Mouse (Mus musculus): ENCODE measurements at regions not wholly inside any gene's neighbourhood (a gene's known extent, or its start where the extent isn't known, plus 50 kb on each side); places are given as distances from the start of the nearest gene placed in this dataset.

DNA sequence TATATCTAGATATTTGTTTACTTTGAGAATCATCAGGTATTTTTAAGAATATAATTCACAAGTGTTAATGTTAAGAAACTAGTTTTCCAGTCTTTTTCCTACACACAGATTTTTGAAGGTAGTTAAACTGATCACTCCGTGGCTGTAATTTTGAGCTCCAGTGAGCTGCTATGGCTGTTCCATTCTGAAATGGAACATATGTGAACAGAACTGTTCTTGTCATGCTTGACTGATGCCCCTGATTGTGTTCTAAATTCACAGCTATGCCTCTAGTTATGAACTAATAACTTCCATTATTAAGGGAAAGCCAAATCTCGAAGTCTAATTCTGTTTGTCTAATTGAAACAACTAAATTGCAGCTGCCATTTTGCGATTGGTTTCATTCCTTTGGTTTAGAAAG is 404.5 kb upstream of the Fsip2 start:
- dilution Hi-C loops (cut with MboI; ENCODE audit: extremely low pct_ligation_motif_present, extremely low pct_unique_long_range_greater_than_20kb, low sequenced_read_pairs) (no loop called here), in situ Hi-C loops (cut with MboI; ENCODE audit: low pct_ligation_motif_present, low pct_unique_long_range_greater_than_20kb, low sequenced_read_pairs) (no loop called here)
- H3K4me1 ChIP-seq (ENCODE audit: control insufficient read depth in 1 of 2, insufficient read depth in 2 of 2), result no peaks in the 10 kb centered on the region
- H3K9ac ChIP-seq (ENCODE audit: insufficient read depth, low read depth), result no peak overlapping the region
- DNase-seq (ENCODE audit: extremely low read depth), result no peak
- TF ChIP-seq E2F4 (IDR thresholded peaks at IDR 0.05; ENCODE audit: insufficient replicate concordance, low read depth, low read length), result no peak
- TF ChIP-seq JUN (IDR thresholded peaks at IDR 0.05; ENCODE audit: insufficient read depth, low read depth, low read length), result no peak
- no peak for TF ChIP-seq PAX5 (IDR thresholded peaks at IDR 0.05; ENCODE audit: low read length)
- no peak for TF ChIP-seq ETS1 (conservative IDR thresholded peaks at IDR 0.05; ENCODE audit: low read depth, low read length)
- TF ChIP-seq ELF1 (IDR thresholded peaks at IDR 0.05; ENCODE audit: low read depth, low read length), result no peak
- no peak for TF ChIP-seq CHD2 (IDR thresholded peaks at IDR 0.05; ENCODE audit: low read length)
- TF ChIP-seq GABPA (IDR thresholded peaks at IDR 0.05; ENCODE audit: insufficient replicate concordance, low read depth, low read length), result no peak
- TF ChIP-seq MYC (IDR thresholded peaks at IDR 0.05; ENCODE audit: low read depth, low read length), result no peak
- no peak for TF ChIP-seq POLR2AphosphoS2 (IDR thresholded peaks at IDR 0.05; ENCODE audit: low read depth, low read length)
- no peak for TF ChIP-seq MXI1 (IDR thresholded peaks at IDR 0.05; ENCODE audit: low read depth, low read length)
- TF ChIP-seq KAT2A (IDR thresholded peaks at IDR 0.05; ENCODE audit: insufficient replicate concordance, low read length), result no peak
- TF ChIP-seq EP300 (IDR thresholded peaks at IDR 0.05; ENCODE audit: low read length), result no peak
- TF ChIP-seq SMC3 (IDR thresholded peaks at IDR 0.05; ENCODE audit: low read depth, low read length), result no peak
- H3K27me3 ChIP-seq (replicated peaks), result no peaks in the 10 kb centered on the region
- no peak overlapping the region for H3K27ac ChIP-seq (ENCODE audit: insufficient read depth, low read depth)
- H3K9me3 ChIP-seq (replicated peaks; ENCODE audit: low read length), result peaks cover 12% of the 10 kb centered on the region
- H3K4me3 ChIP-seq (replicated peaks in 1 of 3; ENCODE audit: low read depth in 2 of 3, low read length in 2 of 3, poor library complexity in 1 of 3), result no peak overlapping the region
- no peaks in the 10 kb centered on the region for H3K79me2 ChIP-seq (replicated peaks; ENCODE audit: control insufficient read depth, extremely low read depth, insufficient read depth, poor library complexity, severe bottlenecking)
- H3K36me3 ChIP-seq (replicated peaks in 1 of 2; ENCODE audit: control insufficient read depth in 1 of 2, insufficient read depth in 1 of 2, low read length in 1 of 2), result no peaks in the 10 kb centered on the region
- no peak overlapping the region for H3K4me2 ChIP-seq (ENCODE audit: insufficient read depth, low read depth, poor library complexity, severe bottlenecking)

DNA sequence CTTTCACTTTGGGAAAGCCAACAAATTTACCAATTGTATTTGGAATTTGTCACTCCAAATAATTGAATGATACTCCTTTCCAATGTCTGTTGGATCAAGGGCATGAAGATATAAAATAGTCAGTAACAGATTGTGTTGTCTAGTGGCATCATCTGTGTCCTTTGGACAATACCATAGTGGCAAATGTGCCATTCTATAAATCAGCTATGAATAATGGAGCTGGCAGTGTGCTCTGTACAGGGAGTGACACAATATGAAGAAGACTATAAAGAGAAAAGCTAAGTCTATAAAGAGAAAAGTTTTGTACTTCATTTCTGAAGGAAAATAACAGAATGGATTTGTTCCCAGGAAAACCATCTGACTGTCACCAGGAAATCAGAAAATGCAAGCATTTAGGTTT is 402.8 kb upstream of the Fsip2 start:
- in situ Hi-C loops (cut with MboI; ENCODE audit: low pct_ligation_motif_present, low pct_unique_long_range_greater_than_20kb, low sequenced_read_pairs) (no loop called here), dilution Hi-C loops (cut with MboI; ENCODE audit: extremely low pct_ligation_motif_present, extremely low pct_unique_long_range_greater_than_20kb, low sequenced_read_pairs) (no loop called here)
- no peak for DNase-seq (ENCODE audit: extremely low read depth)

More for the DNA sequence above, 402.8 kb upstream of the Fsip2 start:
- Histone ChIP-seq H3K36me3 (replicated peaks in 1 of 2; ENCODE audit: control insufficient read depth in 1 of 2, insufficient read depth in 1 of 2, low read length in 1 of 2) (no peaks in the 10 kb centered on the region), H3K4me2 (ENCODE audit: insufficient read depth, low read depth, poor library complexity, severe bottlenecking) (no peak overlapping the region), H3K9me3 (replicated peaks; ENCODE audit: low read length) (peaks cover 12% of the 10 kb centered on the region), H3K4me3 (replicated peaks in 1 of 3; ENCODE audit: low read depth in 2 of 3, low read length in 2 of 3, poor library complexity in 1 of 3) (no peak overlapping the region), H3K79me2 (replicated peaks; ENCODE audit: control insufficient read depth, extremely low read depth, insufficient read depth, poor library complexity, severe bottlenecking) (no peaks in the 10 kb centered on the region), H3K9ac (ENCODE audit: insufficient read depth, low read depth) (no peak overlapping the region), H3K4me1 (ENCODE audit: control insufficient read depth in 1 of 2, insufficient read depth in 2 of 2) (no peaks in the 10 kb centered on the region), H3K27me3 (replicated peaks) (no peaks in the 10 kb centered on the region), H3K27ac (ENCODE audit: insufficient read depth, low read depth) (no peak overlapping the region)
- TF ChIP-seq EP300 (IDR thresholded peaks at IDR 0.05; ENCODE audit: low read length) (no peak), MXI1 (IDR thresholded peaks at IDR 0.05; ENCODE audit: low read depth, low read length) (no peak), JUND (conservative IDR thresholded peaks at IDR 0.05; ENCODE audit: low read depth, low read length) (no peak), IRF4 (IDR thresholded peaks at IDR 0.05; ENCODE audit: low read depth, low read length) (no peak), GABPA (IDR thresholded peaks at IDR 0.05; ENCODE audit: insufficient replicate concordance, low read depth, low read length) (no peak), KAT2A (IDR thresholded peaks at IDR 0.05; ENCODE audit: insufficient replicate concordance, low read length) (no peak), SMC3 (IDR thresholded peaks at IDR 0.05; ENCODE audit: low read depth, low read length) (no peak), MAZ (IDR thresholded peaks at IDR 0.05; ENCODE audit: low read depth, low read length) (no peak), PAX5 (IDR thresholded peaks at IDR 0.05; ENCODE audit: low read length) (no peak), ZC3H11A (IDR thresholded peaks at IDR 0.05; ENCODE audit: low read depth, low read length) (no peak), JUN (IDR thresholded peaks at IDR 0.05; ENCODE audit: insufficient read depth, low read depth, low read length) (no peak), ELF1 (IDR thresholded peaks at IDR 0.05; ENCODE audit: low read depth, low read length) (no peak), MAX (IDR thresholded peaks at IDR 0.05; ENCODE audit: low read length) (no peak), TBP (conservative IDR thresholded peaks at IDR 0.05; ENCODE audit: low read depth, low read length) (no peak), NRF1 (IDR thresholded peaks at IDR 0.05; ENCODE audit: low read depth, low read length) (no peak), MEF2A (IDR thresholded peaks at IDR 0.05; ENCODE audit: borderline replicate concordance, low read depth, low read length) (no peak), HCFC1 (IDR thresholded peaks at IDR 0.05; ENCODE audit: low read depth, low read length) (no peak)

Data from CH12.LX (cell line).